Comparison of ENCODE assay signal across 8 mouse cellular contexts in genomic region chr14:67541271-67541711, GRCm38 (mm10).
DNase-seq lines count a peak whose midpoint lies in the region; ATAC-seq and TF ChIP-seq lines count a peak whose summit lies in the region.

No protein-coding gene starts in this region.

- no peaks in the 10 kb centered on the region for H3K36me3 ChIP-seq in limb, embryonic 13.5 days

- no peak overlapping the region for H3K4me2 ChIP-seq in limb, embryonic 13.5 days (replicated peaks)

- no peaks in the 10 kb centered on the region for H3K27me3 ChIP-seq in limb, embryonic 13.5 days

- peak overlapping the region; percentile 58; the same call in 1 of the 2 replicates for H3K27ac ChIP-seq in limb, embryonic 13.5 days

- TF ChIP-seq CTCF in brain, embryonic 14.5 days (IDR thresholded peaks at IDR 0.05; ENCODE audit: borderline replicate concordance, extremely low read depth, insufficient read depth, insufficient read length) = peak; percentile 23; the same call in 1 of the 2 replicates

- intact Hi-C loops in heart, postnatal 10 days (cut with DNase I) = no loop called here

- no peak overlapping the region for H3K4me3 ChIP-seq in limb, embryonic 13.5 days

- peaks cover 16% of the 10 kb centered on the region for H3K9me3 ChIP-seq in limb, embryonic 13.5 days

- WGBS in limb, embryonic 13.5 days = 24% methylated on average over 4 of the region's 4 CpGs

- H3K9ac ChIP-seq in limb, embryonic 13.5 days = no peak overlapping the region

- H3K4me1 ChIP-seq in limb, embryonic 13.5 days = peaks cover 37% of the 10 kb centered on the region

- ATAC-seq in limb, embryonic 13.5 days (ENCODE audit: low FRiP score, low read depth) = peak; percentile 70
- no peak for ATAC-seq in monocyte, adult 5-6 weeks (replicated peaks; ENCODE audit: insufficient number of reproducible peaks, low FRiP score, low TSS enrichment, poor library complexity, severe bottlenecking)

- no peak for TF ChIP-seq POLR2A in brain, embryonic 14.5 days (IDR thresholded peaks at IDR 0.05; ENCODE audit: borderline replicate concordance, extremely low read depth, insufficient read depth, insufficient read length, poor library complexity, severe bottlenecking)

- DNase-seq in adrenal gland, postnatal 14 days = peak; percentile 66
- DNase-seq in adrenal gland, adult 8-10 months = no peak
- peak; percentile 92 for DNase-seq in brain, embryonic 14.5 days (ENCODE audit: low read depth)
- peak; percentile 67 to 68 for DNase-seq in heart, postnatal 10 days
- DNase-seq in thymus, postnatal 25 days = no peak
- DNase-seq in thymus, postnatal 36 days = no peak

Comparison
In these comparisons a context has a peak if more than half of its experiments do, and no peak if none do; other contexts are left out.
1. DNase-seq: peak in adrenal gland, postnatal 14 days (single experiment), brain, embryonic 14.5 days (single experiment) and heart, postnatal 10 days (2 of 2); none in adrenal gland, adult 8-10 months (single experiment), thymus, postnatal 25 days (single experiment) and thymus, postnatal 36 days (0 of 2).